Mouse (Mus musculus) bone marrow macrophage, adult 2 months (primary cell): ENCODE results near the gene Tk1.

Experiments used
- CTCF ChIP-seq: IDR thresholded peaks from 2 replicates; pipeline ENCODE4 v1.5.1; 2012; ENCODE audit warnings: low read depth, mild to moderate bottlenecking, low read length, moderate library complexity
- POLR2A ChIP-seq: IDR thresholded peaks from 2 replicates; pipeline ENCODE4 v1.6.1; 2012; ENCODE audit warnings: mild to moderate bottlenecking, low read depth, low read length, borderline replicate concordance

DNA sequence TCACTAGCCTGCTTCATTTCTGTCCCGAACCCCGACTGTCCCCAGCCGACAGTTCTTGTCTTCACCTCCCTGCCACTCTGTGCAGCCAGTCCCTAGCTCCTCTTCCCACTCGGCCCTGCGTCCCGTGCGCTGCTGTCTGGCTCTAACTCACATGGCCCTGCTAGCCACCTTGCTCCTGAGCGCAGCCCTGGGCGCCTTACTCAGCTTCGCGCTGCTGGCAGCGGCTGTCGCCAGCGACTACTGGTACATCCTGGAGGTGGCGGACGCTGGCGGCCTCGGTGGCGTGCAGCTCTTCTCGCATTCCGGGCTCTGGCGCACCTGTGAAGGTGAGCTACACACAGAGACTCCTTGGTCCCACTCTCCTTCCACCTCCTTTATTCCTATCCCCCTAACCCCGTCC, 34.7 kb upstream of the Tk1 start, which contains the start of gene Tmem235:
- TF ChIP-seq CTCF: no peak
- TF ChIP-seq POLR2A: no peak
